Mouse (Mus musculus) neutrophil, adult 5-6 weeks (primary cell): ENCODE results near the gene Pde10a. TPM values are rescaled to one million over a fixed set of nuclear protein-coding genes. Genes with fewer than 3 reads are reported as not detected.

ENCODE experiments used
- ATAC-seq: fragments of 151-379, 151-347 bp; 2 replicates; pipeline ENCODE4 v1.8.0; 2017; ENCODE audit warnings: mild to moderate bottlenecking, moderate TSS enrichment; ENCODE audit not compliant: insufficient number of reproducible peaks, poor library complexity, low FRiP score, severe bottlenecking; ENCODE audit errors: extremely low read depth
- total RNA-seq: library from RNA; stranded (forward); fragments of 200-1000 nt; gene quantifications from 2 replicates; pipeline ENCODE4 v1.2.3, GENCODE M21; 2017

Pde10a gene
- total RNA-seq, result 0.61 TPM in 1 of 2 replicates, not detected in the other

DNA sequence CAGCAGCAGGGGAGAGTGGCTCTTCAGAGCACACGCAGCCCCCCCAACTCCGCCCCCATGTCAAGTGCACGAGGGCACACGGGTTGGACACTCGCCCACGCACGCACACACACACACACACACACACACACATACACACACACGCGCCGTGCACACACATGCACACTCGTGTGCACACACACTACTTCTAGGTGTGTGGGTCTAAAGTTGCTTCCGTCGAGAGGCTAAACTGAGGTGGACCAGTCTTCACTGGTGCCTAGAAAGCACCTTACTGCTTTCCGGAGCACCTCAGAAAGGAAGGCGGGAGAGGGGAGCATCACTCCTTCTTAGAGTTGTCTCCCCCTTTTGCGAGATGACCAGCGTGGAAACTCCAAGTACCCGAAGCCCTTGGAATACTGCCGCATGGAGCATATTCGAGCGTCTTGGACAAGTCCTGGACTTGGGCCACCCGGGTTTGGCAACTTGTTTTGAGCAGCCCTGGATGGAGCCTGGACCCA, at the start of gene Pde10a:
Gene Pde10a, plus strand, starts transcription at position 148 of the 497 bp plus-strand sequence.
- ATAC-seq, result no peak

- no peak for ATAC-seq
Observed at GRCm38 (mm10) chr17:8478554-8478953, 46.6 kb upstream of the Pde10a start.

DNA sequence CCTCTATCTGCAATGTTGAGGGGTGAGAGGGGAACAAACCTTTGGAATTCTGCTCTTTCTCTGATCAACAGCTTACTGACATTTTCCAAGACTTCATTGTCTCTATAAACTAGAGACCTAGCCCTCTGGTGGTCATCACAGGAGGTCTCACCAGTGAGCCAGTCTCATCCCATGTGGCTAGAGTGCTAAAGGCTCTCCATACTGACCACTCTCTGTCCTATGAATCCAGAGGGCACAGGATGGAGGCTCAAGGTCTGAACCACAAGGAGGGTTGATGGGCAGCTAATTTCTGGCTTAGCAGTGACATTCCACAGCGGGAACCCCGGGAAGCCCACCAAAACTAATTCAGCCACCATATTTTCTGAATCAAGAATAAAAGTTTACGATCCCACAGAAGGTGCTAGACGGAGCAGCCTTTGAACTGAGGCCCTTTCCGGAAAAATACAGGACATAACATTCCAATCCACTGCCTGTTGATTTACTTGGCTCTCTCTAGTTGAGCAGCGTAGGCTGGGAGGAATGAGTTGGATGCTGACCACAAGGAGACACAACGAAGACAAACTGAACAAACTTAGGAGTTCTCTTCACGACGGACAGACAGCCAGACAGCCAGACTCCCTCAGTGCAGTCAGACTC, 45.6 kb upstream of the Pde10a start:
- ATAC-seq, result no peak

DNA sequence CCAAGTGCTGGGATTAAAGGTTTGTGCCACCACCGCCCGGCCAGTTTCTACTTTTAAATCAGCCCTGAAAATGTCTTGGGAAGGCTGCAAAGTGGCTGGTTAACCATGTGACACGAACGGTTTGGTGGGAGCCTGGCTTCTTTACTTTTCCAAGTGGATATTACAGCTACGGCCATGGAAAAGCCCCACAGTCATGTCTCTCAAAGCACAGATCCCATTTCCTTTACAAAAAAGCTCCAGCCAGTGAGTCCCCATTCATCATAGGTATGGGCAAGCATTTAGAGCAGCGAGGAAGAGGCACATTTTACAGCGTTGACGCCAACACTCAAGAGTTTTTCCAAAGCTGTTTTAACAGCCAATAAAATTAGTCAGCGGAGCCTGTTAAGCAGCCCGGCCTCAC, 43.4 kb upstream of the Pde10a start:
- no peak for ATAC-seq

GRCm38 (mm10) chr17:8482876-8483275, 42.3 kb upstream of the Pde10a start:
- no peak for ATAC-seq

- ATAC-seq, result no peak
Observed at GRCm38 (mm10) chr17:8484246-8484645, 40.9 kb upstream of the Pde10a start.

GRCm38 (mm10) chr17:8485146-8485545, 40.0 kb upstream of the Pde10a start:
- no peak for ATAC-seq

DNA sequence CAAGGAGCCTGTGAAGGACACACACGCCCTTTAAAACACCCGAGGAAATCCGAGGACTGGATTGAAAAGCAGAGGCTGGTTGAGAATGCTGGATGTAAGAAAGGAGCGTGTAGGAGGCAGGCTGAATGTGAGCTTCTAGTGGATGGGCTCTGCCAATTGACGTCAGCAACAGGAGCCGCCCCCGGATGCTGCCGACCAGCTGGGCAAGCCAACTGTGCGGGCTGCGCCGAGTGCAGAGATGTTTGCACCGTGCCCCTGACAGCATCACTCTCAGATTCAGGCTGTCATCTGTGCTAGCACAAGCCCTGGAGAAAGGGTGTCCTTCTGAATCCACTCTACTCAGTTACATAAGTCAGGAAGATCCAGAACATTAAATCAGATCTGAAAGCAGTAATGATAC, 37.3 kb upstream of the Pde10a start:
- no peak for ATAC-seq

- no peak for ATAC-seq
Observed at GRCm38 (mm10) chr17:8490971-8491370, 34.2 kb upstream of the Pde10a start.

GRCm38 (mm10) chr17:8493461-8493860, 31.7 kb upstream of the Pde10a start:
- no peak for ATAC-seq

DNA sequence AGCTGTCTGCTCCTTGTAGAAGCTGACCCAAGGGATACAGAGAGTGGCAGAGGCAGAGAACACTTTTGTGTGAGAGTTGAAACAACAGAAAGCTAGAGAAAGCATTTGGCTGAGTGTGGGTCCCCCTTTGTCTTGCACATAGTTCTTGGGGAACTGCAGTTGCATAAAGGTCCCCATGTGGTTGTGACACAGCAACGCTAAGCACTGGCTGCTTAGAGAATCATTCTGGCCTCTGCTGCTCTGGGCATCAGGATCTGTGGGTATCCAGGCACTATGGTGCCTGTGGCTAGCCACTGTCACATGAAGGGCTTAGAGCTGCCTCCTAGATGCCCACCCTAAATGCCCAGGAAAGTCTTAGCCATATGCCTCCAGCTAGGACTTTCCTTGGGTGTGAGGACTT, 27.0 kb upstream of the Pde10a start:
- no peak for ATAC-seq

DNA sequence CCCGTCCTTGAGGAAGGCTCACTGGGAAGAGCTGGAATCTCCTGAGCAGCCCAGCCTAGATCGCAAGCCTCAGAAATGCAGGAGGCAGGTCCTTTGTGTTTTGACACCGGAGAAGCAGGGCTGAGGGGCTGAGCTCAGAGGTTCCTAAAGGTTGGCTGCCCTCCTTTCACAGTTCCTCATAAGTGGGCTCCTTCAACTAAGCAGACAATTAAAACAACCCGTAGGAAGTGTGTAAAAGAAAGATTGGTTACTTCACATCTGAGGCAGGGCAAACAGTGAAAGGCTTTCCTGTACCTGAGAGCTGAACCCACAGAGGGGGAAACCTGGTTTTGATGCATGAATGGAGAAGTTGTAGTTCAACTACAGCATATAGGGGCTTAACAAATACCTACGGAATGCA, 26.5 kb upstream of the Pde10a start:
- no peak for ATAC-seq

GRCm38 (mm10) chr17:8499564-8500117, 25.5 kb upstream of the Pde10a start:
- no peak for ATAC-seq

GRCm38 (mm10) chr17:8504381-8504780, 20.8 kb upstream of the Pde10a start:
- no peak for ATAC-seq

- 0 out of 2 replicates have a peak, but pooled peaks have one; percentile 16 for ATAC-seq
Observed at GRCm38 (mm10) chr17:8505669-8506426, 19.3 kb upstream of the Pde10a start.

- no peak for ATAC-seq
Observed at GRCm38 (mm10) chr17:8506726-8507125, 18.4 kb upstream of the Pde10a start.

DNA sequence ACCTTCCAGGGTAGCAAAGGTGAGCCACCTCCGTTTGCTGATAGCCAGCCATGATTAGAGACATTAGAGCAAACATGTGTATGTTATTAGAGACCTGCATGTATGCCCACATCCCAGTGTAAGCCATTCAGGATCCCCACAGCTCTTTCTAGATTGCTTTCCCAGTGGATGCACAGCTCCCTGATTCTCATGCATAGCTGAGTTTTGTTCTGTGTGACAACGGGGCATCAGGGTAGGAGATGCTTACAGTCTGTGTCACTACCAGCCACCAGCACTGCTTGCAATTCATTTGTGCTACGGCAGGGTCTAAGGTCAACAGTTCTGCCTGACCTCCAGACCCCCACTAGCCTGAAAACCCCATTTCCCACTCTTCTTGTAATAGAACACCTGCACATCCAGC, 17.5 kb upstream of the Pde10a start:
- ATAC-seq, result no peak

GRCm38 (mm10) chr17:8508305-8509141, 16.6 kb upstream of the Pde10a start:
- no peak for ATAC-seq

GRCm38 (mm10) chr17:8516006-8516405, 9.2 kb upstream of the Pde10a start:
- ATAC-seq, result no peak
